Mouse (Mus musculus): Measurements from ENCODE around the gene Gpr180.

DNA sequence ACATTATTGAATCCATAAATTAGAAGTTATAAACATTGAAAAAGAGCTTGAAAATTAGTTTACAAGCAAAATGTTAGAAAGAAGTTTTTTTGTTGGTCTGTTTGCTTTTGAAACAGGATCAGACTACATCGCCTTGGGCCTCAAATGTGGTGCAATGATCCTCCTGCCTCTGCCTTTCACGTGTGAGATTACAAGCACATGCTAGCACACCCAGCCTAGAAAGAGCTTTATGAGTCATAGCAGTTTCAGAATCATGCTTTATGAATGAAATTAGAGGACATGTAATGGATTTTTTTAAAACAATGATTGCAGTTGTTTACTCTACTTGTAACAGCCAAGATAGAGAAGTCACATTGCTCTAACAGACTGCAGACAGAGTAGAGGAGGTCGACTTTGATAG is 24.8 kb downstream of the Gpr180 start:
- TF ChIP-seq CTCF (IDR thresholded peaks at IDR 0.05; ENCODE audit: low read depth, low read length): no peak
- no peak for TF ChIP-seq GATA1 (IDR thresholded peaks at IDR 0.05; ENCODE audit: borderline replicate concordance, low read length)
